In genomic region chr14:122384447-122385237, GRCm38 (mm10) we compare ENCODE assay signal across 12 mouse cellular contexts.
A peak's percentile ranks its signal among the peaks of the same experiment; 100 is the strongest.
DNase-seq lines count a peak whose midpoint lies in the region; ATAC-seq and TF ChIP-seq lines count a peak whose summit lies in the region.
"Had no signal": no experiment of that assay in that cellular context is flagged by ENCODE, and none has a peak within 500 bp of the region (broad histone marks: within the 10 kb centered on the region; RNA-seq: fewer than 3 reads in every experiment).

No protein-coding gene starts in this region.

- H3K4me1 ChIP-seq in liver, postnatal 0 days (ENCODE audit: insufficient read depth), result no peaks in the 10 kb centered on the region
- no peaks in the 10 kb centered on the region for H3K4me1 ChIP-seq in liver, embryonic 12.5 days
- peaks cover 11% of the 10 kb centered on the region for H3K4me1 ChIP-seq in forebrain, embryonic 11.5 days (replicated peaks; ENCODE audit: control insufficient read depth, insufficient read depth, low read length)
- 0 out of 2 replicates have a peak, but pooled peaks cover 4% of the 10 kb centered on the region for H3K4me1 ChIP-seq in neural tube, embryonic 14.5 days (ENCODE audit: control insufficient read depth, insufficient read depth, low read length)
- H3K4me1 ChIP-seq in thymus, adult 2 months (replicated peaks; ENCODE audit: control insufficient read depth, insufficient read depth, low read length), result no peaks in the 10 kb centered on the region
- H3K4me1 ChIP-seq: embryonic facial prominence, embryonic 13.5 days; heart, embryonic 13.5 days; intestine, embryonic 15.5 days had no signal

- TF ChIP-seq CTCF in liver, postnatal 0 days (IDR thresholded peaks at IDR 0.05; ENCODE audit: low read depth), result no peak
- TF ChIP-seq CTCF in thymus, adult 2 months (IDR thresholded peaks at IDR 0.05; ENCODE audit: borderline replicate concordance, control insufficient read depth, extremely low read depth, insufficient read depth, low read length, poor library complexity), result no peak

- no peak for ATAC-seq in liver, postnatal 0 days
- no peak for ATAC-seq in liver, embryonic 12.5 days
- no peak for ATAC-seq in forebrain, embryonic 11.5 days (replicated peaks; ENCODE audit: low FRiP score)
- peak; percentile 71; the same call in 1 of the 2 replicates for ATAC-seq in neural tube, embryonic 14.5 days (ENCODE audit: low read depth)
- ATAC-seq: intestine, embryonic 15.5 days had no signal

- DNase-seq in liver, postnatal 0 days, result peak; percentile 2
- peak; percentile 73 for DNase-seq in cerebellum, adult 11-12 months
- peak; percentile 37 for DNase-seq in forebrain, embryonic 11.5 days (ENCODE audit: low spot score)
- no peak for DNase-seq in adrenal gland, postnatal 4 days (ENCODE audit: low spot score in 2 of 2)
- DNase-seq in thymus, adult 2 months, result no peak
- DNase-seq in MN1 (ENCODE audit: low spot score), result no peak
- DNase-seq: thymus, postnatal 25 days had no signal

- no peaks in the 10 kb centered on the region for H3K27me3 ChIP-seq in liver, postnatal 0 days (ENCODE audit: insufficient read depth, low read length)
- H3K27me3 ChIP-seq in liver, embryonic 12.5 days (replicated peaks), result no peaks in the 10 kb centered on the region
- H3K27me3 ChIP-seq in forebrain, embryonic 11.5 days (ENCODE audit: control insufficient read depth, insufficient read depth, low read length), result 0 out of 2 replicates have a peak, but pooled peaks cover 3% of the 10 kb centered on the region
- H3K27me3 ChIP-seq in neural tube, embryonic 14.5 days (ENCODE audit: control insufficient read depth, insufficient read depth, low read length), result no peaks in the 10 kb centered on the region
- H3K27me3 ChIP-seq in thymus, adult 2 months (ENCODE audit: control insufficient read depth, insufficient read depth, low read length), result no peaks in the 10 kb centered on the region
- H3K27me3 ChIP-seq: heart, embryonic 13.5 days; intestine, embryonic 15.5 days had no signal

- H3K27ac ChIP-seq in liver, postnatal 0 days (ENCODE audit: low read depth), result no peak overlapping the region
- no peak overlapping the region for H3K27ac ChIP-seq in liver, embryonic 12.5 days
- no peak overlapping the region for H3K27ac ChIP-seq in forebrain, embryonic 11.5 days (ENCODE audit: low read depth, low read length)
- H3K27ac ChIP-seq in neural tube, embryonic 14.5 days (ENCODE audit: low read depth, low read length), result no peak overlapping the region
- H3K27ac ChIP-seq in thymus, adult 2 months (ENCODE audit: control insufficient read depth, insufficient read depth, low read length), result no peak overlapping the region
- H3K27ac ChIP-seq: embryonic facial prominence, embryonic 13.5 days; heart, embryonic 13.5 days; intestine, embryonic 15.5 days had no signal

- no peak overlapping the region for H3K9ac ChIP-seq in liver, postnatal 0 days (replicated peaks)
- H3K9ac ChIP-seq in liver, embryonic 12.5 days, result no peak overlapping the region
- H3K9ac ChIP-seq in forebrain, embryonic 11.5 days (ENCODE audit: low read length), result no peak overlapping the region
- no peak overlapping the region for H3K9ac ChIP-seq in neural tube, embryonic 14.5 days (replicated peaks; ENCODE audit: low read depth, low read length)
- H3K9ac ChIP-seq: embryonic facial prominence, embryonic 13.5 days; heart, embryonic 13.5 days; intestine, embryonic 15.5 days had no signal

- no peak overlapping the region for H3K4me2 ChIP-seq in liver, postnatal 0 days (ENCODE audit: low read depth, low read length)
- H3K4me2 ChIP-seq in liver, embryonic 12.5 days, result no peak overlapping the region
- peak overlapping the region; percentile 26; the same call in 1 of the 2 replicates for H3K4me2 ChIP-seq in forebrain, embryonic 11.5 days (ENCODE audit: low read depth, low read length, severe bottlenecking)
- peak overlapping the region; percentile 14; the same call in 1 of the 2 replicates for H3K4me2 ChIP-seq in neural tube, embryonic 14.5 days (ENCODE audit: low read depth, low read length)
- H3K4me2 ChIP-seq: embryonic facial prominence, embryonic 13.5 days; heart, embryonic 13.5 days; intestine, embryonic 15.5 days had no signal

- no peaks in the 10 kb centered on the region for H3K36me3 ChIP-seq in liver, postnatal 0 days (replicated peaks; ENCODE audit: insufficient read depth, low read length)
- H3K36me3 ChIP-seq in liver, embryonic 12.5 days, result no peaks in the 10 kb centered on the region
- no peaks in the 10 kb centered on the region for H3K36me3 ChIP-seq in forebrain, embryonic 11.5 days (ENCODE audit: control insufficient read depth, insufficient read depth, low read length)
- no peaks in the 10 kb centered on the region for H3K36me3 ChIP-seq in neural tube, embryonic 14.5 days (ENCODE audit: control insufficient read depth, insufficient read depth, low read length)
- no peaks in the 10 kb centered on the region for H3K36me3 ChIP-seq in thymus, adult 2 months (ENCODE audit: control insufficient read depth, insufficient read depth, low read length)
- H3K36me3 ChIP-seq: embryonic facial prominence, embryonic 13.5 days; heart, embryonic 13.5 days; intestine, embryonic 15.5 days had no signal

- no peak for TF ChIP-seq EP300 in liver, postnatal 0 days (IDR thresholded peaks at IDR 0.05; ENCODE audit: low read depth)

- TF ChIP-seq POLR2A in thymus, adult 2 months (IDR thresholded peaks at IDR 0.05; ENCODE audit: control insufficient read depth, extremely low read depth, insufficient read depth, low read length, poor library complexity), result no peak

- no peak overlapping the region for H3K4me3 ChIP-seq in liver, postnatal 0 days (ENCODE audit: low read depth, low read length)
- H3K4me3 ChIP-seq in liver, embryonic 12.5 days, result no peak overlapping the region
- H3K4me3 ChIP-seq in forebrain, embryonic 11.5 days (ENCODE audit: low read depth, low read length), result no peak overlapping the region
- H3K4me3 ChIP-seq in neural tube, embryonic 14.5 days (ENCODE audit: low read depth, low read length), result no peak overlapping the region
- H3K4me3 ChIP-seq in thymus, adult 2 months (ENCODE audit: control insufficient read depth, insufficient read depth, low read length), result no peak overlapping the region
- H3K4me3 ChIP-seq: embryonic facial prominence, embryonic 13.5 days; heart, embryonic 13.5 days; intestine, embryonic 15.5 days had no signal

- WGBS in liver, postnatal 0 days (ENCODE audit: insufficient replicate concordance), result 78% methylated on average over 21 of the region's 21 CpGs
- WGBS in liver, embryonic 12.5 days (ENCODE audit: insufficient replicate concordance), result 72% methylated on average over 21 of the region's 21 CpGs
- WGBS in forebrain, embryonic 11.5 days, result 32% methylated on average over 21 of the region's 21 CpGs
- 25% methylated on average over 21 of the region's 21 CpGs for WGBS in neural tube, embryonic 14.5 days
- WGBS in thymus, adult 2 months, result 95% methylated on average over 21 of the region's 21 CpGs

- H3K9me3 ChIP-seq in liver, postnatal 0 days (ENCODE audit: low read length), result no peaks in the 10 kb centered on the region
- H3K9me3 ChIP-seq in liver, embryonic 12.5 days (replicated peaks), result no peaks in the 10 kb centered on the region
- no peaks in the 10 kb centered on the region for H3K9me3 ChIP-seq in forebrain, embryonic 11.5 days (ENCODE audit: control insufficient read depth, low read length)
- H3K9me3 ChIP-seq in neural tube, embryonic 14.5 days (ENCODE audit: control insufficient read depth, low read length), result no peaks in the 10 kb centered on the region
- H3K9me3 ChIP-seq: embryonic facial prominence, embryonic 13.5 days; heart, embryonic 13.5 days; intestine, embryonic 15.5 days had no signal

Comparison
In these comparisons a context has a peak if more than half of its experiments do, and no peak if none do; other contexts are left out.
1. DNase-seq: peak in liver, postnatal 0 days (single experiment), cerebellum, adult 11-12 months (single experiment) and forebrain, embryonic 11.5 days (single experiment); none in adrenal gland, postnatal 4 days (0 of 2), thymus, adult 2 months (single experiment) and MN1 (single experiment).
2. H3K4me2 ChIP-seq: peak in forebrain, embryonic 11.5 days (single experiment) and neural tube, embryonic 14.5 days (single experiment); none in liver, postnatal 0 days (single experiment) and liver, embryonic 12.5 days (single experiment).